Mouse (Mus musculus) right cerebral cortex, postnatal 4 days (tissue): ENCODE results near the gene Ccdc78.

Experiments used
- DNase-seq: peaks from one replicate; pipeline ENCODE4 v3.0.0-alpha.2; 2022

Ccdc78 gene

DNA sequence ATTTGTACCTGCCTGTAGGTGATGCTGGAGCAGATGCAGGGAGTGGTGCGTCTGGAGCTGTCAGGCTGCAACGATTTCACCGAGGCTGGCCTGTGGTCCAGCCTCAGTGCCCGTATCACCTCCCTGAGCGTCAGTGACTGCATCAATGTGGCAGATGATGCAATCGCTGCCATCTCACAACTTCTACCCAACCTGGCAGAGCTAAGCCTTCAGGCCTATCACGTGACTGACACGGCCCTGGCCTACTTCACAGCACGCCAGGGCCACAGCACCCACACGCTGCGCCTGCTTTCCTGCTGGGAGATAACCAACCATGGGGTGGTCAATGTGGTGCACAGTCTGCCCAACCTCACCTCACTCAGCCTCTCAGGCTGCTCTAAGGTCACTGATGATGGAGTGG lies 31.3 kb downstream of the Ccdc78 start:
- DNase-seq: no peak

DNA sequence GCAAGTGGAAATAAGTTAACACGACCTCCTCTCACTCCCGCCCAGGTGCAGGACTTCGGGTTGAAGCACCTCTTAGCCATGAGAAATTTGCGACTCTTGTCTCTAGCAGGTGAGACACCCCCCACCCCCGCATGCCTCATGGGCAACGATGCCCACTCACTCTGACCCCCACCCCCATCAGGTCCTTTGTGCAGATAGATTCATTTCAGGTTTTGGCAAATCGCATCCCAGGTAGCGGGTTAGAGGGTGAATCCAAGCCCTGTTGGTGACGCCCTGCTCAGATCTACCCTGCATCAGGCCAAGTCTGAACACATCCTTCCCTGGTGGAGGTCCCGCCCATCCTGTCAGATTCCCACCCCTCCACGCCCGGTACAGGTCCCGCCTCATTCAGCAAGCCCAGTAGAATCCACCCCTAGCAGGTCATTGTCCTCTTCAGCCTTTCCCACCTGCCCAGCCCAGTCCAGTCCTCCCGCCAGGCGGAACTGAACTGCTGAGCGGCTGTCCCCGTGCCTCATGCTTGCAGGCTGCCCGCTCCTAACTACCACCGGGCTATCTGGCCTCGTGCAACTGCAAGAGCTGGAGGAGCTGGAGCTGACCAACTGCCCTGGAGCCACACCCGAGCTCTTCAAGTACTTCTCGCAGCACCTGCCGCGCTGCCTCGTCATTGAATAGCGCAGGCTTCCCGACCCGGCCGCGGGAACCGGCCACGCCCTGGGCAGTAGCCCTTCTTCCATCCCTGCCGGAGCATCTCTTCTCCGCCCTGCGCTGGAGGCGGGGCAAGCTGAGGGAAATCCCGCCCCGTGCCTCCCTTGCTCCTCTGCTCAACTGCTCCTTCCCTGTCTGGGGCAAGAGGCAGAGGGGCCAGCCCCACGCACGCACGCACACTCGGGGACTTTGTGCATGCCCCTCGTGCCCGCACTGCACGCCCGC lies 32.7 kb downstream of the Ccdc78 start:
- DNase-seq: no peak

DNA sequence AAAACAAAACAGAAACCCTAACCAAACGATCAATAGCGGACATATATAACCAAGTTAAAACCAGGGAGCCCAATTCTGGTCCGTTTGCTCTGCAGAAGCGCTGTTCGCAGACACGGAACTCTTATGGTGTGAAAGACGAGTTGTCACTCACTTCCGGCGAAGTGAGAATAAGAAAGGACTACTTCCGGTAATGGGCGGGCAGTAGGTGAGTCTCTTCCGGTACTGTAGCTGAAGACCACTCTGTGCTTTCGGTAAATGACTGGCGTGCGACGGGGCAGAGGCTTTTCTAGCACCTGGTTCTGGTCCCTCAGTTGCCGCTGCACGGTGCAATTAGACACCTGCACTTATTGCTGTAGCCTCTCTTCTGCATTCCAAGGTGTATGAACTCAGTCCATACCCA lies 37.1 kb downstream of the Ccdc78 start, which contains the start of gene Wdr24:
TSS of gene Wdr24 (plus strand) at position 176 of the 400 bp plus-strand sequence.
- DNase-seq: peak; percentile 63

DNA sequence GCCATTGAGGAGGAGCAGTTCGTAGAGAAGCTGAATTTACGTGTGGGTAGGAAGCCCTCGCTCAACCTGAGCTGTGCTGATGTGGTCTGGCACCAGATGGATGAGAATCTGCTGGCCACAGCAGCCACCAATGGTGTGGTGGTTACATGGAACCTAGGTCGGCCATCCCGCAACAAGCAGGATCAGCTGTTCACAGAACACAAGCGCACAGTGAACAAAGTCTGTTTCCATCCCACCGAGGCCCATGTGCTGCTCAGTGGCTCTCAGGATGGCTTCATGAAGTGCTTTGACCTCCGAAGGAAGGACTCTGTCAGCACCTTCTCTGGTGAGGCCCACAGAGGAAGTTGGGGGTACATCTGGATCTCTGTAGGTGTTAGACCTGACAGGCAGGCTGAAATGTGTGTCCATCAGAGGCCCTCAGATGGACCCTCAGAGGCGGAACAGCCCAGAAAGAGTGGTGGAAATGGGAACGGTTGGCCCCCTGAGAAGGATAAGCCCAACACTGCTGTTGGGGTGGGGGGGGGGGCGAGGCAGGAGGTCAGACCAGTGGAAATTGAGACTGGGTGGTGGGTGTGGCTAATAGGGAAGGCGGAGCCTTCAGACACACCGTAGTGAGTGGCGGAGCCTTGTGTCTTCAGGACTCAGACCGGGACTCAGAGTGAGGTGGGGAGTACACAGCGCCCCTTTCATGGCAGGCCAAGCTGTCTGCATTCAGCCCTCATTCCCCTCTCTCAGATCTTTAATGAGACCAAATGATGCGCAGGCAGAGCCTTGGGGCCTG lies 38.2 kb downstream of the Ccdc78 start:
- DNase-seq: no peak

DNA sequence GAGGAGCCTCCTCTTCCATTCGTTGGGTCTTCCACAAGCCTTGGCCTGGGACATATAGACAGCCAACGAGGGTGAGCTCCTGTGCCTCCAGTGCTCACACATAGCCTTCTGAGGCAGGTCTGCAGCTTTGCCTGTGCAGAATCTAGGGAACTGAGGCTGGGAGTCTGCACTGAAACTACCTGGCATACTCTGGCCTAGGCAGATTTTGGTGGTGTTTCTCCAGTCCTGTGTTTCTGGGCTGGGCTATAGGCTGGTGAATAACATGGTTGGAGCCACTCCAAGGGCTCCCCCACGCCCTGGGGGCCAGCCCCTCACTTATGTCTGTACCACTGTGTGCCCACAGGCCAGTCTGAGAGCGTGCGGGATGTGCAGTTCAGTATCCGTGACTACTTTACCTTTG lies 38.9 kb downstream of the Ccdc78 start:
- no peak for DNase-seq

DNA sequence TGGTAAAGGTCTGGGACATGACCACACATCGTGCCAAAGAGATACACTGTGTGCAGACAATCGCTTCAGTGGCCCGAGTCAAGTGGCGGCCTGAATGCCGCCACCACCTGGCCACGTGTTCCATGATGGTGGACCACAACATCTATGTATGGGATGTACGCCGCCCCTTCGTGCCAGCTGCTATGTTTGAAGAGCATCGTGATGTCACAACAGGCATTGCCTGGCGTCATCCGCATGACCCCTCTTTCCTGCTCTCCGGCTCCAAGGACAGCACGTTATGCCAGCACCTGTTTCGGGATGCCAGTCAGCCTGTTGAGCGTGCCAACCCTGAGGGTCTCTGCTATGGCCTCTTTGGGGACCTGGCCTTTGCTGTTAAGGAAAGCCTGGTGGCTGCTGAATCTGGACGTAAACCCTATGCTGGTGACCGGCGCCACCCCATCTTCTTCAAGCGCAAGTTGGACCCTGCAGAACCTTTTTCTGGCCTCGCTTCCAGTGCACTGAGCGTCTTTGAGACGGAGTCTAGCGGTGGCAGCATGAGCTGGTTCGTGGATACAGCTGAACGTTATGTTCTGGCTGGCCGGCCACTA lies 39.7 kb downstream of the Ccdc78 start:
- DNase-seq: no peak

DNA sequence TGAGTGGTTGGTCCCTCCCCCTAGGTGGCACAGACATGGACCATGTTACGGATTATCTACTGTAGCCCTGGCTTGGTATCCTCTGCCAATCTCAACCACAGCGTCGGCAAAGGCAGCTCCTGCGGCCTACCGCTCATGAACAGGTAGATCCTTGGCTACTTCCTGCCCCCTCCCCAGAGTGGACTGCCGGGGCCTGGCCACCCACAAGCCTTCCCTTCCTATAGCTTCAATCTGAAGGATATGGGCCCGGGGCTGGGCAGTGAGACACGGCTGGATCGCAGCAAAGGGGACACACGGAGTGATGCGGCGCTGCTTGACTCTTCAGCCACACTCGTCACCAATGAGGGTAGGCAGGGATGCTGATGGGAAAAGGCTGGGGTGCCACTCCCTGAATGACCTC lies 40.6 kb downstream of the Ccdc78 start:
- no peak for DNase-seq

DNA sequence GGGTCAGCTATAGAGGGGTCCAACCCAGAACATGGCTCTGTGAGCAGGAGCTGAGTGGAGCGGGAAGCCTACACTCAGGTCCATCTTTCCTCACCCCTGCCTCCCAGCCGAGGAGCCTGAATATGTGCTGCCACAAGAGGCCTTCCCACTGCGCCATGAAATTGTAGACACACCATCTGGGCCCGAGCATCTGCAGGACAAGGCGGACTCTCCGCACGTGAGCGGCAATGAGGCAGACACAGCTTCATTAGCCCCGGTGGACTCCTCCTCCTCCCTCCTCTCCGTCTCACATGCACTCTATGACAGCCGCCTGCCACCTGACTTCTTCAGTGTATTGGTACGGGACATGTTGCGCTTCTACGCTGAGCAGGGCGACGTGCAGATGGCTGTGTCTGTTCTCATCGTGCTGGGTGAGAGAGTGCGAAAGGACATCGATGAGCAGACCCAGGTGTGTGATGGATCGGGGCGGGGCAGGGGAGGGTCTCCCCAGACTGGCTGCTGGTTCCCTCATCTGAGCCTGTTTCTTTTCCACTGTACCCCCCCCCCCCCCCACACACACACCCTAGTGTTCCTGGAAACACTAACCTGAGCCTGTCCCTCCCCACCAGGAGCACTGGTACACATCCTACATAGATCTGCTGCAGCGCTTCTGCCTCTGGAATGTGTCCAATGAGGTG lies 41.3 kb downstream of the Ccdc78 start:
- no peak for DNase-seq

DNA sequence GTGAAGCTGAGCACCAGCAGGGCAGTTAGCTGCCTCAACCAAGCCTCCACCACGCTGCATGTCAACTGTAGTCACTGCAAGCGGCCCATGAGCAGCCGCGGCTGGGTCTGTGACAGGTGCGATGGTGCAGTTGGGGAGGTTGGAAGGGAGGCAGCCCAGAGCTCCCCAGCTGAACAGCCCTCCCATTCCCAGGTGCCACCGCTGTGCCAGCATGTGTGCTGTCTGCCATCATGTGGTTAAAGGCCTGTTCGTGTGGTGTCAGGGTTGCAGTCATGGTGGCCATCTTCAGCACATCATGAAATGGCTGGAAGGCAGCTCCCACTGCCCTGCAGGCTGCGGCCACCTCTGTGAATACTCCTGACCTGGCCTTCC lies 41.8 kb downstream of the Ccdc78 start:
- DNase-seq: no peak

DNA sequence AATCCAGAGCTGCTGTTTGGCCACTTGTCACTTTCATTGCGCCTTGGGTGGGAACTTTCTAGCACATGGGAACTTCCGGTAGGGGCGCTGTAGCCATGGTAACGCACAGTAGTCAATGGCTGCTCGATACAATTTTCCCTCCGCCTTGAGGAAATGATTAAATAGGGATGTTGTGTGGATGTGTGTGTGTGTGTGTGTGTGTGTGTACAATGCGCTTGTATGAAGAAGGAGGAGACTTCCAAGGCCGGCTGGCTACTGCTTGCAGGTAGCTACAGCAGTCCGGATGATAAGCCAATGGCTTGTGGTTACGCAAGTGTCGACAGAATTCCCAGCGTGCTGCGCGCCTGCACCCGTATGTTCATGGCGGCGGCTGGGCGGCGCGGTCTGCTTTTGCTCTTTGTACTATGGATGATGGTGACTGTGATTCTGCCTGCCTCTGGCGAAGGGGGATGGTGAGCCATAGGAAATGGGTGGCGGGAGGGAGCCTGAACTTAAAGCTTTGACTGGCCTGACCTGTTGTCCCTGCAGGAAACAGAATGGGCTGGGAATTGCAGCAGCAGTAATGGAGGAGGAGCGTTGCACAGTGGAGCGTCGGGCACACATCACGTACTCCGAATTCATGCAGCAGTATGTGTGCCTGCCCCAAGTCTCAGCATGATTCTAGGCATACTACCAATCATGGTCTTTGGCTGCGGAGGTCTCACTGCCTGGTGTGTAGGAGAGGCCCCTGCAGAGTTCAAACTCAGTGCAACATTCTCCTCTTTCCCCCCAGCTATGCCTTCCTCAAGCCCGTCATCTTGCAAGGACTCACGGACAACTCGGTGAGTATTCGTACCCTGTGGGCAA lies 42.6 kb downstream of the Ccdc78 start, which contains the start of gene Jmjd8:
TSS of gene Jmjd8 (plus strand) at position 156 of the 846 bp plus-strand sequence.
- DNase-seq: peak; percentile 78

DNA sequence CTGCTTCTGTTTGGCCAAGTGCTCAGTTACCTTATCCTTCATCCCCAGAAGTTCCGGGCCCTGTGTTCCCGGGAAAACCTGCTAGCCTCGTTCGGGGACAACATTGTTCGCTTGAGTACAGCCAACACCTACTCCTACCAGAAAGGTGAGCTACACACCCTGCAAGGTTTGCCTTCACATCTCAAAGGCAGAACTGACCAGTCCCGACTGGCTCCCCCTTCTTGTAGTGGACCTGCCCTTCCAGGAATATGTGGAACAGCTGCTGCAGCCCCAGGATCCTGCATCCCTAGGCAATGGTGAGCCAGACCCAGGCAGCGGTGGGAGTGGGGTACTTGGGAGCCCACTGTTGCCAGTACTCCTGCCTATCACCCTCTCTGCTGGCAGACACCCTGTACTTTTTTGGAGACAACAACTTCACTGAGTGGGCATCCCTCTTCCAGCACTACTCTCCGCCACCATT lies 43.2 kb downstream of the Ccdc78 start:
- no peak for DNase-seq

DNA sequence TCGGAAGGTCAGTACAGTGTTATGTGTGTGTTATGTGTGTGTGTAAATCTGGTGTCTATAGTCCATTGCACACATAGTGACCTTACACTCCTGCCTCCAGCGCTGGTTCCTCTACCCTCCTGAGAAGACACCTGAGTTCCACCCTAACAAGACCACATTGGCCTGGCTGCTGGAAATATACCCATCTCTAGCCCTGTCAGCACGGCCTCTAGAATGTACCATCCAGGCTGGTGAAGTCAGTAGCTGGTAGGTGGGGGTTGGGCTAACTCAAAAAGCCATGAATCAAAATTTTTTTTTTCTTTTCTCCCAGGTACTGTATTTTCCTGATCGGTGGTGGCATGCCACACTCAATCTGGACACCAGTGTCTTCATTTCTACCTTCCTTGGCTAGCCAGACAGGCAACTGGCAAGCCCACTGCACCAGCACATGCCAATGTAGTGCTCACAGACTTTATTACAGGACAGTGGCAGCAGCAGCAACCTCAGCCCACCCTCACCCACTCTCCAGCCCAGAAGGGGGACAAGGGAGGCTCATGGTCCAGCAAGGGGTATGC lies 43.9 kb downstream of the Ccdc78 start:
- no peak for DNase-seq

DNA sequence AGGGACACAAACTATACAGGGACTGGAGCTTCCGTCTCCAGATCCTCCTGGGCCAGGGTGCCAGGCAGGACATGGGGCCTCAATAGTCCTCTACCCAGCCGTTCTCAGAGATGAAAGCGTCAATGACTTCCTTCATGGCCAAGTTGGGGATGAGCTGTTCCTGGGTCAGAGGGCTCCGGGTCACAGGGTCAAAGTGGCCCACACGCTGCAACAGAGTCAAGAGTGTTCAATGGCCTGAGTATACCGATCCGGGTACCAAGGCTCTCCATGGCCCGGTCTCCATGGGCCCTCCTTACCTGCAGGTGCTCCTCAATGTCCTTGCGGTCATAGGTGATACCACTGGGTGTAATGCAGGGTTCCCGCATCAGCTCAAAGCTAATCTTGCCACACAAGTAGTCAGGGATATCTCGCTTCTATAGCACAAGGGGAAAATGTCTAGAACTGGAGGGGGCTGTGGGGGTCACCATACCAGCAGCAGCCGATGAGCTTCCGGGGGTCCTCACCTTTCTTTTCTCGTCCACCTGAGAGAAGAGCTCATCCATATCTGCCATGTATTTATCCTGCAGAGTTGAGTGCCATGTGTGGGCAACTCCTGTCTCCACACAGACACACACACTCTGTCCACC lies 44.5 kb downstream of the Ccdc78 start:
- no peak for DNase-seq

DNA sequence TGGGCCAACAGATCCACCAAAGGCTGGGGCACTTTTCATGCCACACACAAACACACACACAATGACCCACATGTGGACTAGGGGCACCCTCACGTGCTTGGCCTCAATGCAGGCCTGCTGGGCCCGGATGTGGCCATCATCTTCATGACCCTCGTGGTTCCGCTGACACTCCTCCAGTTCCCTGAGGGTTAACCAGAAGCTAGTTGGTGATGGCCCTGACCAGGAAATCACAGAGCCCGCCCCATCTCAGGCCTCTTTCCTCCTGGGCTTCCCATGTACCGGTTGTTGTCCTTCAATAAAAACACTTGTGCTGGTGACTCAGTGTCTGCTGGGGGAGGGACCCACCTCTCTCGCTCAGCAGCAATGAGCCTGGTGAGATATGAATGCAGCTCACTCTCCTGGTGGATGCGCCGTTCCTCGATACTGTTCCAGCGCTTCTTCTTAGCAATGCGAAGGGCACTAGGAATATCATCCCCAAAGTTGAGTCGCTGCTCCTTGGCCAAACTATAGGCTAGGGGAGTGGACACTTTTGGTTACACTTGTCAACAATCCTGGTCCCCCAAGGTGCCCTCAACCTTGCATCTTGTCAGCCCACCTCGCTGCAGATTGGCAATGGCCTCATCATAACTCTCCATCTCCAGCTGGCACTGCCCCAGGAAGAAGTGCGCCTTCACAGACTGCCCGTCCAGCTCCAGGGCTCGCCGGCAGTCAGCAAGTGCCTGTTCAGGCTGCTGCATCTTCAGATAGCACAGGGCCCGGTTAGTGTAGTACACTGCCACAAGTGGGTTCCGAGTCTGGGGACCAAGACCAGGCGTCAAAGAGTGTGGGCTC lies 45.3 kb downstream of the Ccdc78 start:
- DNase-seq: no peak

DNA sequence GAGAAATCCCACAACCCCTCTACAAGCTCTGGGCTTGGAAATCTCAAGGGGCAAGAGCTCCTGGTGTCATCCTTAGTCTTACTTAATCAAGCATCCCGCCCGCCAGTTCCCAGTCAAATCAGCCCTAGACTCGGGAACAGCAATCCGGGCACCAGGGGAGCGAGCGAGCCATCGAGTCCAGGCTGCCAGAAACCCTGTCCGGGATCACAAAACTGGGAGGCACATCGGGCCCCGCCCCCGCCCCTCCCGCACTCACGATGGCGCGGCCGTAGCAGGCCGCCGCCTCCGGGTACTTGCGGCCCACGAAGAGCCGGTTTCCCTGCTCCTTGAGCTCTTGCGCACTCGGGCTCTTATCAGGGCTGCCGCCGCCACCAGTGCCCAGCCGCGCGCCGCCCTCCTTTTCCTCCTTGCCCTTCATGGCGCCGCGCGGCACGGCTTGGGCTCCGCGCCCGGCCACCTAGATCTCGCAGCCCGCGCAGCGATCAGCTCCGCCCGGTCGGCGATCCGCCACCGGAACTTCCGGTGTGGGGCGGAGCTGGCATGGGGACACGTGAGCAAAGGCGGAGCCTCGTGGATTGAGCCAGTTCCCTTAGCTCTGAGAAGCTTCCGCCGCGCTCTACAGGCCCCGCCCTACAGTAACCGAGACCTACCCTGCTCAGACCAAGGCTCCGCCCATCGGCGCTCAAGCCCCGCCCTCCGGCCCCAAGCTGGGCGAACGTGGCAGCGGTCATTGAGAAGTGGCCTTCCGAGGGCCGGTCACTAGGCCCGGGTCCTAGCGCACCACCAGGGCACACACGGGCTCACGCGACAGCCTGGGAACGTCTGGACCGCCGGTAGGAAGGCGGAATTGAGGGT lies 46.3 kb downstream of the Ccdc78 start:
- DNase-seq: peak; percentile 96

DNA sequence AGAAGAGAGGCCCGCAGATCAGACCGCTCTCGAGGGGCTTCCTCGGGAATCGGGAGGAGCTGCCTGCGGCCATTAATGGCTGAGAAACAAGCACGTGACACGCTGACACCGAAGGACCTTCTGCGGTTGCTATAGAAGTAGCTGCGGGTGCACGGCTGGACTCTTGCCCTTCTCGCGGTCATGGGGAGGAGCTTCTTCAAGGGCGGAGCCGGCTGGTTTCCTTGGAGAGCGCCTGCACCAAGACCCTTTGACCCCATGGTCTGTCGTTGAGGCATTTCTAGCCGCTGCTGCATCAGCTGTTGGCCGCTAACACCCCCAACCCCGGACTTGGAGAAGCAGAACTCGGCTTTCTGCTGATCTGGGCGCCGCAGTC lies 46.9 kb downstream of the Ccdc78 start, which contains the start of gene Stub1:
TSS of gene Stub1 (minus strand) at position 114 of the 373 bp plus-strand sequence.
- peak; percentile 78 for DNase-seq

DNA sequence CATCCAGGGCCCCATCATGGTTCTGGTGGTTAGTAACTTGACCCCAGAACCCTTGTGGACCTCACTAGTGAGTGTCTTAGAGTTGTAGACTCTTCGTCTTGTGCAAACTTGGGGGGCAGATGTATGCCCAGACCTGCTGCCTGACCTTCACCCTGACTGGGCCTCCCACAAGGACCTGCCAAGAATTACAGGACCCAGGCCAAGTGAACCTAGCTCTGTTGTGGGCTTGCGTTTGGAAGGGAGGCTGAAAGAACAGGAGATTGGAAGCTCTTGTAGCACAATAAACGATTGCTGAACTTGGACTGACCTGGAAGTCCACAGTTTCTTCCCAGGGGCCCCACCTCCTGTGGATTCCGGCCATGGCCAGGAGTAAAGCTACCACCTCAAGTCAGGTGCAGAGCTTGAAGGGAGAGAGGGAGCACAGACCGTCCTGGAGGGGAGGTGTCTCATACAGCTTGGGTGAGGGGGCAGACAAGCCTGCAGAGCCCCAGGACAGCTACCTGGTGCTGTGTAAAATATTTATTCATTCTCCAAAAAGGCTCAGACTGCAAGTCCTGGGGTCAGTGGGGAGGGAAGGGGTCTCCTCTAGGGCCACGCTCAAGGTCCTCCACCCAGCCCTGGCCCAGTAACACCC lies 47.7 kb downstream of the Ccdc78 start:
- no peak for DNase-seq

DNA sequence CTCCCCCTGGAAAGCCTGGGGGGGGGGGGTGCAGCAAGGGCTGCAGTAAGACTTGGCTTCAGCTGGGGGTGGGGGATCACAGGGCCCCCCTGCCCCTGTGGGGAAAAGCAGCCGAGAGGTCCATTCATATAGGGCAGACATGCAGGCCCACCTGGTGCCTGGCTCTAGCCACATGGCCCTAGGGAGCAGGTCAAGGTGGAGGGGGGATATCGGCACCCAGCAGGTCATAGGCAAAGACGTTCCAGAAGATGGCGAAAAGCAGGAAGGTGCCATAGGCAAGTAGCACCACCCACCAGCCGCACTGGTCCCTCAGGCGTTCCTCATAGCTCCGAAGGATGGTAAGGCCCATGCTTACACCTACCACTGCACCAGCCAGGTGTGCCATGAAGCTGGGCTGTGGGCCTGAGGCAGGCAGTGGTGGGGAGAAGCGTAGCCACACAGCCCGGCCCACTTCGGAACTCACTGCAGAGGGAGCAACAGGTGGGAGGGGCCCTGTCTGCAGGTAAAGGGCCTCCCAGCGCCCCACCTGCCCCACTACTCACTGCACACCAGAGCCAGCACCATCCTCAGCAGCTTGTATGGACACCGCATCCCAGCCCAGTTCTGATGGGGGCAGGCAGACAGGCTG lies 48.3 kb downstream of the Ccdc78 start:
- DNase-seq: no peak
